Mouse (Mus musculus): ENCODE measurements at regions not wholly inside any gene's neighbourhood (a gene's known extent, or its start where the extent isn't known, plus 50 kb on each side); places are given as distances from the start of the nearest gene placed in this dataset.
"Not testable (repeated sequence)": the region's sequence is repeated elsewhere in the genome, so short reads cannot be mapped to it uniquely, and the experiment has no call there.

DNA sequence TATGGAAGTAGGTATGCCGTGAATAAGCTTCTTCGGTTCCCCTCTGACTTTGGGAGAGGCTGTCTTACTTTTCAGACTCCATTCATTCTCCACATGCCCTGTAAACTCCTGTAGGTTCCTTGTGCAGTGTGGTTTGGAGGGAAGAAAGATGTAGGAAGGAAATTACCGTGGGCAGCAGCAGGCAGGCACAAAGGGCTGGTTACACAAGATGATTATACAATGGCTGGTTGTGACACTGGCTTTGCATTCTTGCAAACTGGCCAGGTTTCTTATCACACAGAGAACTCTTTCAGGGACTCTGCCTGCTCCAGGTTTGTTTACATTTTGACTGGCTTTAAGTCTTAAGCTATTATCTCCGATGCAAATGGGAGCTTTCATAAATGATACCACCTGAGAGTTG lies 167.3 kb upstream of the Gm30302 start:
- not testable (repeated sequence) for H3K9me3 ChIP-seq (ENCODE audit: control insufficient read depth, low read length); DNase-seq (ENCODE audit: low spot score); H3K4me1 ChIP-seq (replicated peaks; ENCODE audit: control insufficient read depth, insufficient read depth, low read length); ATAC-seq (replicated peaks; ENCODE audit: low FRiP score); H3K27ac ChIP-seq (ENCODE audit: low read depth, low read length); H3K4me3 ChIP-seq (ENCODE audit: low read depth, low read length); H3K4me2 ChIP-seq (ENCODE audit: low read depth, low read length, severe bottlenecking); H3K36me3 ChIP-seq (ENCODE audit: control insufficient read depth, insufficient read depth, low read length); H3K9ac ChIP-seq (ENCODE audit: low read length); H3K27me3 ChIP-seq (ENCODE audit: control insufficient read depth, insufficient read depth, low read length)
- WGBS = 84% methylated on average over 3 of the region's 4 CpGs

DNA sequence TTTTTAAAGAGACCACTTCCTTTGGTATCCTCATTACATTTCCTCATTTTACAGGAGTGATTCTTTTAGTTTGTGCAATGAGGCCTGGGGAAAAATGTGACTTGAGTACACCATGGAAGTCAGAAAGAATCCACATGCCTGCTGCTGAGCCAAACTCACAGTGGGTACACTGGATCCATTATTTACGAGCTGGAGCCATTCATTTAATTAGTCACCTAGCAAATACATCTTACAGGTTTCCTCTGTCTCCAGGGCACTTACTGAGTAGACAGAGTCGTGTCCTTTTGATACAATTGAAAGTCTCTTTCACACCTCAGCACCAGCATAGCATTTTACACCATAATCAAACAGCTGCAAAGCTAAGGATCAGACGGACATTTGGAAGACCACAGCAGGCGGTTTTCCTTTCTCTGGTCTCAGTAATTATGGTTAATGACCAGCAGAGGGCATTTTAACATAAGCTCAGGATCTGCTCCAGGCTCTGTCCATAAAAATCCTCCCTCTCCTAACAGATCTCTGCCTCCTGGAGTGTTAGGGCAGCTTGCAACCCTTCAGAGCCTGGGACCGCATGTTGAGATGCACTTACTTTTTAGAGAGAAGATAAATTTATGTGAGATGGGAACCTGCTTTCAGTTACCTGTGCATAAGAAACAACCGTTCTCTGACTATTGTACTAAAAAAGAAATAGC lies 159.3 kb upstream of the Gm30302 start:
- DNase-seq (ENCODE audit: low spot score) = not testable (repeated sequence)
- 0 out of 2 replicates have a peak, but pooled peaks have one; percentile 42 for ATAC-seq (replicated peaks; ENCODE audit: low FRiP score)
- 28% methylated on average over 4 of the region's 6 CpGs for WGBS

GRCm38 (mm10) chr13:49915781-49916180 lies 117.0 kb upstream of the Gm30302 start:
- no peaks in the 10 kb centered on the region for H3K9me3 ChIP-seq (ENCODE audit: control insufficient read depth, low read length)
- H3K9ac ChIP-seq (ENCODE audit: low read length) = no peak overlapping the region
- 92% methylated on average over 2 of the region's 2 CpGs for WGBS
- H3K27ac ChIP-seq (ENCODE audit: low read depth, low read length) = no peak overlapping the region
- no peaks in the 10 kb centered on the region for H3K4me1 ChIP-seq (replicated peaks; ENCODE audit: control insufficient read depth, insufficient read depth, low read length)
- H3K4me3 ChIP-seq (ENCODE audit: low read depth, low read length) = no peak overlapping the region
- DNase-seq (ENCODE audit: low spot score) (no peak), ATAC-seq (replicated peaks; ENCODE audit: low FRiP score) (no peak)
- no peaks in the 10 kb centered on the region for H3K27me3 ChIP-seq (ENCODE audit: control insufficient read depth, insufficient read depth, low read length)
- no peak overlapping the region for H3K4me2 ChIP-seq (ENCODE audit: low read depth, low read length, severe bottlenecking)
- no peaks in the 10 kb centered on the region for H3K36me3 ChIP-seq (ENCODE audit: control insufficient read depth, insufficient read depth, low read length)

More for the DNA sequence above, 159.3 kb upstream of the Gm30302 start:
- not testable (repeated sequence) for H3K4me1 ChIP-seq (replicated peaks; ENCODE audit: control insufficient read depth, insufficient read depth, low read length); H3K4me3 ChIP-seq (ENCODE audit: low read depth, low read length); H3K27me3 ChIP-seq (ENCODE audit: control insufficient read depth, insufficient read depth, low read length); H3K27ac ChIP-seq (ENCODE audit: low read depth, low read length); H3K9me3 ChIP-seq (ENCODE audit: control insufficient read depth, low read length); H3K36me3 ChIP-seq (ENCODE audit: control insufficient read depth, insufficient read depth, low read length); H3K9ac ChIP-seq (ENCODE audit: low read length); H3K4me2 ChIP-seq (ENCODE audit: low read depth, low read length, severe bottlenecking)
